Mouse (Mus musculus) C2C12 (cell line): ENCODE measurements around the gene Chd3. TPM values are rescaled to one million over a fixed set of nuclear protein-coding genes. Genes with fewer than 3 reads are reported as not detected.

Experiments used
- H3K27me3 ChIP-seq: one replicate; pipeline ENCODE4 v1.6.1; 2011; ENCODE audit not compliant: control insufficient read depth, insufficient read depth, insufficient read length
- H3K36me3 ChIP-seq: one replicate; pipeline ENCODE4 v1.6.1; 2011; ENCODE audit not compliant: control insufficient read depth, insufficient read depth
- H3K4me3 ChIP-seq: one replicate; pipeline ENCODE4 v1.5.1; 2011; ENCODE audit warnings: mild to moderate bottlenecking, control low read depth; ENCODE audit not compliant: poor library complexity, insufficient read depth, severe bottlenecking
- H3K79me2 ChIP-seq: one replicate; pipeline ENCODE4 v1.6.1; 2011; ENCODE audit not compliant: control insufficient read depth, insufficient read depth
- H3K79me3 ChIP-seq: one replicate; pipeline ENCODE4 v1.6.1; 2011; ENCODE audit warnings: low read depth, control low read depth
- H3ac ChIP-seq: one replicate; pipeline ENCODE3; 2011; ENCODE audit warnings: low read depth; ENCODE audit not compliant: control insufficient read depth, insufficient read length
- CEBPB ChIP-seq: IDR thresholded peaks from one replicate; pipeline ENCODE4 v1.6.1; 2011; ENCODE audit warnings: low read depth, mild to moderate bottlenecking, control low read depth, moderate library complexity
- CTCF ChIP-seq: IDR thresholded peaks from one replicate; pipeline ENCODE4 v1.5.1; 2011; ENCODE audit not compliant: control insufficient read depth, insufficient read depth, insufficient read length
- FOSL1 ChIP-seq: IDR thresholded peaks from one replicate; pipeline ENCODE4 v1.8.0; 2011; ENCODE audit warnings: mild to moderate bottlenecking, low read length; ENCODE audit not compliant: poor library complexity, insufficient read depth, severe bottlenecking
- MAX ChIP-seq: IDR thresholded peaks from one replicate; pipeline ENCODE4 v1.6.1; 2011; ENCODE audit warnings: mild to moderate bottlenecking, control low read depth
- MYOD1 ChIP-seq: IDR thresholded peaks from one replicate; pipeline ENCODE4 v1.6.1; 2011; ENCODE audit warnings: low read depth; ENCODE audit not compliant: control insufficient read depth, insufficient read length
- MYOG ChIP-seq: IDR thresholded peaks from one replicate; pipeline ENCODE4 v1.6.1; 2011; ENCODE audit not compliant: control insufficient read depth, insufficient read length; ENCODE audit errors: extremely low read depth
- USF1 ChIP-seq: IDR thresholded peaks from one replicate; pipeline ENCODE4 v1.6.1; 2011; ENCODE audit warnings: low read depth, mild to moderate bottlenecking, control low read depth, moderate library complexity
- polyA plus RNA-seq: library from polyadenylated mRNA; unstranded; fragments of >200 nt; fragmentation: generic; extraction: Trizol; gene quantifications from one replicate; pipeline ENCODE4 v1.2.1, GENCODE M21; 2012; ENCODE audit warnings: missing spikeins

Chd3 gene
- polyA plus RNA-seq, 1 experiment, result 100 TPM

- Histone ChIP-seq H3K36me3 (peaks cover 44% of the 10 kb centered on the region), H3K79me2 (peaks cover 97% of the 10 kb centered on the region), H3K27me3 (no peaks in the 10 kb centered on the region), H3K4me3 (peak overlapping the region; percentile 69), H3ac (peak overlapping the region; percentile 64), H3K79me3 (peaks cover 52% of the 10 kb centered on the region)
- TF ChIP-seq CEBPB (no peak), MYOG (no peak), USF1 (no peak), CTCF (no peak), MAX (no peak), MYOD1 (no peak), FOSL1 (no peak)
Measured at GRCm38 (mm10) chr11:69411073-69411535, 41.9 kb upstream of the Chd3 start.

DNA sequence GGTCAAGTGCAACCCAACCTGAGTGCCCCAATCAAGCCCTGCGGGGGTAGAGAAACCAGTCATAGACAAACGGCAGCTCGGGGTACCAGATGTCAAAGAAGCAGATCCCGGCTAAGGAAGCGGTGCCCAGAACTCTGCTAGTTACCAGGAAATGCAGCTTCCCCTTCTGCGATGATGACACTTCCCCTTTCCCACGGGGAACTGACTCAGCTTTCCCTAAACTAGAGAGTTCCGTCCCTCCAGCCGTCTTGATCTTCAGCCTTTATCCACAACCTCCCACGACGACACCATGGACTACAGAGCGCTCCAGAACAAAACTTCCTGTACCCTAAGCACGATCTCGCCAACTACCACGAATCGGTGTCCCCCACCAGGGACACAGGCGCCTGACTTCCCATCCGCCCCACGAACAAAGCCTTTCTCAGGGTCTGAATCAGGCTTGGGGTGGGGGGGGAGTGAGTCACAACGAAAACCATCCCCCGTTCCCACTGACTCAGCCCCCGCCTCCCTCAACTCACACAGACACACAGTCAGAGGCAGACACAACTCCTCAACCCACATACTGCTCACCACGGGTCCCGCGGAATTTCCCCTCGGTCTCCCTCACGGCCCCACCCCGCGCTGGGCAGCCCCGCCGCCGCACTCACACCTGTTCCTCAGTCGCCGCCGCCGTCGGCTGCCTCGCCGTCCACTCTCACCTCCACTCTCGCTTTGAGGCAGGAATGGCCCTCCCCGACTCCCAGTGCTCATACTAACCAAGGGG is 41.3 kb upstream of the Chd3 start:
- Histone ChIP-seq H3K27me3 (no peaks in the 10 kb centered on the region), H3K79me3 (peaks cover 51% of the 10 kb centered on the region), H3K79me2 (peaks cover 98% of the 10 kb centered on the region), H3K4me3 (peak overlapping the region; percentile 69), H3K36me3 (peaks cover 48% of the 10 kb centered on the region), H3ac (peak overlapping the region; percentile 64)
- TF ChIP-seq FOSL1 (no peak), CTCF (no peak), CEBPB (peak; percentile 24), MYOD1 (peak; percentile 38), MYOG (no peak), USF1 (no peak), MAX (no peak)

DNA sequence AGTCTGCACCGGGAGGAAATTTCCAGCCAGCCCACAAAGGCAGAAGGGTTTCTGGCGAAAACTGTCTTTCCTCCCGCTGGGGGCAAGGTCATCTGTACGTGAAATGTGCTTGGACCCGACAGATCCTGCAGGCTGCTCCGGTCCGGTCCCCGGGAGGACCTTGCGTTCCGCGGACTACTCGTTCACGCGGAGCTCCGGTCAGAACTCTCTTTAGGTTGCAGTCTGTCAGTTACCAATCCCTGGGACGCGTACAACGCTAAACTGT is 40.8 kb upstream of the Chd3 start:
- peak overlapping the region; percentile 69 for H3K4me3 ChIP-seq
- peaks cover 49% of the 10 kb centered on the region for H3K79me3 ChIP-seq
- peaks cover 98% of the 10 kb centered on the region for H3K79me2 ChIP-seq
- H3K27me3 ChIP-seq, result no peaks in the 10 kb centered on the region
- peaks cover 52% of the 10 kb centered on the region for H3K36me3 ChIP-seq
- peak overlapping the region; percentile 64 for H3ac ChIP-seq
- TF ChIP-seq MYOG, result no peak
- TF ChIP-seq USF1, result no peak
- TF ChIP-seq CEBPB, result no peak
- TF ChIP-seq MYOD1, result no peak

DNA sequence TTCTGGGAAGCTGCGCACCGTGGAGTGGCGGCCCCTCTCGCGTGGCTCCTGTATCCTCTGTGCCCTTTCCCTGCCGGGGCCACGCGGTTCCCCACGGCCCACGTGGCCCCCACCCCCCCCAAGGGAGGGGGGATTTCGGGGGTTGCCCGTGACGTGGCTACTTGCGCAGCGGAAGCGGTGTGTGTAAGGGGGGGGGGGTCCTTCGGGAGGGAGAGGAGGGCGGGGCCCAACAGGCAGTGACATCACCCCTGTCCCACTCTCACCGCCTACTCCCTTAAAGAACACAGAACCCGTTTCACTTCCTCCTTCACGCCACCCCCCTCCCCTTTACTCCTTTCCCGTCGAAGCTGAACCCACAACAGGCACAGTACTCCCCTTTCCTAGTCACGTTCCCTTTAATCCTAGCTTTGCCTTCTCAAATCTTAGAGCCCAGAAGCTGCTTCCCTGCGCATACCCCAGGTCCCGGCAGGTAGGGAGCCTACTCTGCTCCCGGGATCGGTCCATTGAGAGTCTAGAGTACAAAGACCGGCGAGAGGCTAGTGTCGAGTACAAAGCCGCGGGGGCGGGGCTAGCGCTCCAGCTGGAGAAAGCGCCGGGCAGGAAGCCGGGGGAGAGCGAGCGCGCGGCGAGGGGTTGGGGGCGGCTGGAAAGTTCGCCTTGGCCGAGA is 40.3 kb upstream of the Chd3 start:
- Histone ChIP-seq H3ac (peak overlapping the region; percentile 88), H3K4me3 (peak overlapping the region; percentile 69), H3K79me2 (peaks cover 97% of the 10 kb centered on the region), H3K79me3 (peaks cover 49% of the 10 kb centered on the region), H3K36me3 (peaks cover 56% of the 10 kb centered on the region), H3K27me3 (no peaks in the 10 kb centered on the region)
- TF ChIP-seq MYOG (no peak), USF1 (peak; percentile 46)

DNA sequence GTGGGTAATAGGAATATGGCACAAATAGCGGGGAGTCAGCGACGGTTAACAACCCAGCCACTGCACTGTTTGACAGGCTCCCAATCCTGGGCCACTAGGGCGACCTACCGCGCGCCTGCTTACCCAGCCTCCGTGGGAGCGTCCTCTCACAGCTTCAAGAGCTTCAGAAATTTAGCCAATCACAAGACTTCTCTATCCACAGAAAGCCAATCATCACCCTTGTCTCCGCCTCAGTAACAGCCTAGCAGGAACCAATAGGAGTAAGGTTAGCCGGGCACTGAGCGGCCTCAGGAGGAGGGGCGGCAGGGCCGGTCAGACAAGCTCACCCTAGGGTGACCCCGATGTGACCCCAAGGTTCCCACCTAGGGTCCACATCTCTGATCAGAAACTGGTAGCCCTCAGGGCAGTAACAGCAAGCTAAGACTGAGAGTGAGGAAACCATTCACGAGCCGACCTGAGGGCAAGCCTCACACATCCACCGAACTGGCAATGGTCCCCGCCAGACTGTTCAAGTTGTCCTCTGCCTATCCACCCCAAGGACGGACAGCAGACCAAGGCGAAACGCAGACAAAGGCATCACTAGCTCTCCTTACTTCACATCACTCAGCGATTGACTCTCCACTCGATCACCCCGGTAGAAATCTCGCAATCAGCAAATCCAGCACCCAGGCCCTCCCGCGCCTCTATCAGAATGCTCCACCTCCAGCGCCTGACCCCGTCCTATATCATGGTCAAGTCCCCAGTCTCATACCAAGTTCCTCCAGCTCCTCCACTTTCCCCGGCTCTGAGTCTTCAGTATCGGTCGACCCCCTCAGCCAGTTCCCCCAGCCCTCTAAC is 39.6 kb upstream of the Chd3 start:
- peak overlapping the region; percentile 88 for H3ac ChIP-seq
- peak overlapping the region; percentile 69 for H3K4me3 ChIP-seq
- peaks cover 41% of the 10 kb centered on the region for H3K79me3 ChIP-seq
- no peaks in the 10 kb centered on the region for H3K27me3 ChIP-seq
- H3K79me2 ChIP-seq, result peaks cover 89% of the 10 kb centered on the region
- peaks cover 58% of the 10 kb centered on the region for H3K36me3 ChIP-seq
- no peak for TF ChIP-seq MYOD1
- no peak for TF ChIP-seq FOSL1
- no peak for TF ChIP-seq MAX
- no peak for TF ChIP-seq MYOG
- TF ChIP-seq CTCF, result no peak
- no peak for TF ChIP-seq USF1
- no peak for TF ChIP-seq CEBPB

- Histone ChIP-seq H3ac (no peak overlapping the region), H3K4me3 (no peak overlapping the region), H3K36me3 (peaks cover 53% of the 10 kb centered on the region), H3K27me3 (no peaks in the 10 kb centered on the region), H3K79me3 (peaks cover 33% of the 10 kb centered on the region), H3K79me2 (peaks cover 78% of the 10 kb centered on the region)
- TF ChIP-seq CEBPB (no peak), MYOG (no peak), MYOD1 (no peak), USF1 (no peak)
Measured at GRCm38 (mm10) chr11:69407724-69408004, 38.5 kb upstream of the Chd3 start.
